Mouse (Mus musculus): ENCODE measurements around the gene Ggcx.
"Not testable (repeated sequence)": the region's sequence is repeated elsewhere in the genome, so short reads cannot be mapped to it uniquely, and the experiment has no call there.

- not testable (repeated sequence) for TF ChIP-seq POLR2A (IDR thresholded peaks at IDR 0.05; ENCODE audit: low read depth, low read length); CTCF (IDR thresholded peaks at IDR 0.05; ENCODE audit: extremely low read depth, insufficient read depth, insufficient read length, insufficient replicate concordance)
Observed at GRCm38 (mm10) chr6:72451778-72452177, 37.7 kb downstream of the Ggcx start.
